Mouse (Mus musculus) embryonic facial prominence, embryonic 15.5 days (tissue): ENCODE measurements around the gene Zbtb8b. TPM values are rescaled to one million over a fixed set of nuclear protein-coding genes. Genes with fewer than 3 reads are reported as not detected.
"Not testable (repeated sequence)": the region's sequence is repeated elsewhere in the genome, so short reads cannot be mapped to it uniquely, and the experiment has no call there.

Source experiments
- ATAC-seq: fragments of 200-750 bp; cut with Nextera tagmentation; 2 replicates; pipeline ENCODE4 v1.8.0; 2017; ENCODE audit warnings: low read depth, moderate TSS enrichment; ENCODE audit not compliant: insufficient number of reproducible peaks, low FRiP score, low TSS enrichment
- H3K27ac ChIP-seq: fragments of 300-500 bp; sonication (generic); replicated peaks from 2 replicates; pipeline ENCODE4 v1.5.1; 2015; ENCODE audit warnings: mild to moderate bottlenecking, inconsistent platforms
- H3K27me3 ChIP-seq: fragments of 300-500 bp; sonication (generic); 2 replicates; pipeline ENCODE4 v1.6.1; 2015; ENCODE audit warnings: inconsistent platforms
- H3K36me3 ChIP-seq: fragments of 300-500 bp; sonication (generic); 2 replicates; pipeline ENCODE4 v1.6.1; 2015; ENCODE audit warnings: mild to moderate bottlenecking, inconsistent platforms
- H3K4me1 ChIP-seq: fragments of 300-500 bp; sonication (generic); 2 replicates; pipeline ENCODE4 v1.6.1; 2015; ENCODE audit warnings: inconsistent platforms
- H3K4me2 ChIP-seq: fragments of 300-500 bp; sonication (generic); replicated peaks from 2 replicates; pipeline ENCODE4 v1.6.1; 2015; ENCODE audit warnings: mild to moderate bottlenecking, inconsistent platforms
- H3K4me3 ChIP-seq: fragments of 300-500 bp; sonication (generic); replicated peaks from 2 replicates; pipeline ENCODE4 v1.5.1; 2015; ENCODE audit warnings: mild to moderate bottlenecking, inconsistent platforms
- H3K9ac ChIP-seq: fragments of 300-500 bp; sonication (generic); 2 replicates; pipeline ENCODE4 v1.6.1; 2015; ENCODE audit warnings: inconsistent platforms
- H3K9me3 ChIP-seq: fragments of 300-500 bp; sonication (generic); replicated peaks from 2 replicates; pipeline ENCODE4 v1.6.1; 2016; ENCODE audit warnings: inconsistent platforms
- WGBS: fragments of 180-500 bp; shearing (Covaris S2); methylation state at CpG from one replicate; pipeline ENCODE4 v1.1.7; 2015; 5-methylcytosine and 5-hydroxymethylcytosine counted together
- polyA plus RNA-seq: library from polyadenylated mRNA; unstranded; fragments of >200 nt; fragmentation: Nextera tagmentation; extraction: Ambion mirVana; gene quantifications from 2 replicates; pipeline ENCODE4 v1.2.1, GENCODE M21; 2015

Zbtb8b gene
- polyA plus RNA-seq, 1 experiment from 2014 or later = 1.3 TPM

- Histone ChIP-seq H3K36me3 (no peaks in the 10 kb centered on the region), H3K27me3 (no peaks in the 10 kb centered on the region), H3K4me2 (no peak overlapping the region), H3K4me1 (0 out of 2 replicates have a peak, but pooled peaks cover 4% of the 10 kb centered on the region), H3K27ac (no peak overlapping the region), H3K4me3 (no peak overlapping the region), H3K9ac (no peak overlapping the region), H3K9me3 (no peaks in the 10 kb centered on the region)
- ATAC-seq = no peak
Observed at GRCm38 (mm10) chr4:129410991-129411390, 29.7 kb downstream of the Zbtb8b start.

- not testable (repeated sequence) for H3K9me3 ChIP-seq, H3K4me2 ChIP-seq, H3K4me1 ChIP-seq, H3K4me3 ChIP-seq, H3K36me3 ChIP-seq, ATAC-seq, H3K9ac ChIP-seq, H3K27me3 ChIP-seq, H3K27ac ChIP-seq
- 95% methylated on average over 3 of the region's 3 CpGs for WGBS
Observed at GRCm38 (mm10) chr4:129410532-129410931, 30.1 kb downstream of the Zbtb8b start.

GRCm38 (mm10) chr4:129406447-129406846 is 34.2 kb downstream of the Zbtb8b start:
- peak overlapping the region; percentile 33; the same call in 1 of the 2 replicates for H3K9ac ChIP-seq
- 0 out of 2 replicates have a peak, but pooled peaks cover 5% of the 10 kb centered on the region for H3K4me1 ChIP-seq
- H3K9me3 ChIP-seq = no peaks in the 10 kb centered on the region
- H3K27ac ChIP-seq = peak overlapping the region; percentile 49; the same call in 1 of the 2 replicates
- H3K36me3 ChIP-seq = no peaks in the 10 kb centered on the region
- 2% methylated on average over 25 of the region's 25 CpGs for WGBS
- H3K4me2 ChIP-seq = peak overlapping the region; percentile 60
- H3K27me3 ChIP-seq = no peaks in the 10 kb centered on the region
- H3K4me3 ChIP-seq = peak overlapping the region; percentile 42
- ATAC-seq = peak; percentile 67

GRCm38 (mm10) chr4:129399813-129400212 is 40.8 kb downstream of the Zbtb8b start:
- H3K9me3 ChIP-seq = no peaks in the 10 kb centered on the region
- ATAC-seq = no peak
- no peak overlapping the region for H3K9ac ChIP-seq
- no peaks in the 10 kb centered on the region for H3K4me1 ChIP-seq
- H3K27me3 ChIP-seq = no peaks in the 10 kb centered on the region
- H3K4me3 ChIP-seq = no peak overlapping the region
- WGBS = 74% methylated on average over 4 of the region's 4 CpGs
- no peak overlapping the region for H3K4me2 ChIP-seq
- no peak overlapping the region for H3K27ac ChIP-seq
- H3K36me3 ChIP-seq = no peaks in the 10 kb centered on the region

- Histone ChIP-seq H3K27me3 (no peaks in the 10 kb centered on the region), H3K9me3 (no peaks in the 10 kb centered on the region), H3K4me1 (0 out of 2 replicates have a peak, but pooled peaks cover 3% of the 10 kb centered on the region), H3K9ac (no peak overlapping the region), H3K4me2 (no peak overlapping the region), H3K27ac (no peak overlapping the region), H3K4me3 (no peak overlapping the region), H3K36me3 (no peaks in the 10 kb centered on the region)
- 85% methylated on average over 3 of the region's 3 CpGs for WGBS
- no peak for ATAC-seq
Observed at GRCm38 (mm10) chr4:129396960-129397359, 43.7 kb downstream of the Zbtb8b start.

- H3K4me1 ChIP-seq = 0 out of 2 replicates have a peak, but pooled peaks cover 3% of the 10 kb centered on the region
- no peak overlapping the region for H3K9ac ChIP-seq
- H3K4me3 ChIP-seq = no peak overlapping the region
- 42% methylated on average over 12 of the region's 12 CpGs for WGBS
- no peak overlapping the region for H3K4me2 ChIP-seq
- ATAC-seq = no peak
- H3K27me3 ChIP-seq = no peaks in the 10 kb centered on the region
- no peak overlapping the region for H3K27ac ChIP-seq
- no peaks in the 10 kb centered on the region for H3K36me3 ChIP-seq
- no peaks in the 10 kb centered on the region for H3K9me3 ChIP-seq
Observed at GRCm38 (mm10) chr4:129394089-129394870, 46.4 kb downstream of the Zbtb8b start.

GRCm38 (mm10) chr4:129390936-129391557 is 49.6 kb downstream of the Zbtb8b start:
- Histone ChIP-seq H3K4me3 (no peak overlapping the region), H3K4me1 (0 out of 2 replicates have a peak, but pooled peaks cover 3% of the 10 kb centered on the region), H3K9me3 (no peaks in the 10 kb centered on the region), H3K27me3 (no peaks in the 10 kb centered on the region), H3K4me2 (no peak overlapping the region), H3K36me3 (no peaks in the 10 kb centered on the region), H3K27ac (no peak overlapping the region), H3K9ac (no peak overlapping the region)
- no peak for ATAC-seq
- 81% methylated on average over 7 of the region's 7 CpGs for WGBS

GRCm38 (mm10) chr4:129390216-129390743 is 50.4 kb downstream of the Zbtb8b start:
- Histone ChIP-seq H3K36me3 (no peaks in the 10 kb centered on the region), H3K27me3 (no peaks in the 10 kb centered on the region), H3K9me3 (no peaks in the 10 kb centered on the region), H3K4me2 (no peak overlapping the region), H3K9ac (no peak overlapping the region), H3K4me3 (no peak overlapping the region), H3K27ac (no peak overlapping the region), H3K4me1 (0 out of 2 replicates have a peak, but pooled peaks cover 3% of the 10 kb centered on the region)
- 77% methylated on average over 14 of the region's 14 CpGs for WGBS
- ATAC-seq = no peak

- Histone ChIP-seq H3K9me3 (no peaks in the 10 kb centered on the region), H3K27ac (no peak overlapping the region), H3K27me3 (no peaks in the 10 kb centered on the region), H3K9ac (no peak overlapping the region), H3K4me3 (no peak overlapping the region), H3K4me2 (no peak overlapping the region), H3K36me3 (no peaks in the 10 kb centered on the region), H3K4me1 (no peaks in the 10 kb centered on the region; the same call in 1 of the 2 replicates)
- no peak for ATAC-seq
- WGBS = 86% methylated on average over 5 of the region's 5 CpGs
Observed at GRCm38 (mm10) chr4:129388404-129388803, 52.2 kb downstream of the Zbtb8b start.

GRCm38 (mm10) chr4:129386989-129387388 is 53.7 kb downstream of the Zbtb8b start:
- Histone ChIP-seq H3K27ac (no peak overlapping the region), H3K4me2 (no peak overlapping the region), H3K9ac (no peak overlapping the region), H3K9me3 (no peaks in the 10 kb centered on the region), H3K4me3 (no peak overlapping the region), H3K4me1 (no peaks in the 10 kb centered on the region; the same call in 1 of the 2 replicates), H3K27me3 (no peaks in the 10 kb centered on the region), H3K36me3 (no peaks in the 10 kb centered on the region)
- 67% methylated on average over 2 of the region's 2 CpGs for WGBS
- ATAC-seq = no peak

- WGBS = 85% methylated on average over 8 of the region's 8 CpGs
- no peak overlapping the region for H3K9ac ChIP-seq
- no peaks in the 10 kb centered on the region for H3K36me3 ChIP-seq
- H3K4me2 ChIP-seq = no peak overlapping the region
- H3K27me3 ChIP-seq = no peaks in the 10 kb centered on the region
- no peaks in the 10 kb centered on the region; the same call in 1 of the 2 replicates for H3K4me1 ChIP-seq
- H3K27ac ChIP-seq = no peak overlapping the region
- no peaks in the 10 kb centered on the region for H3K9me3 ChIP-seq
- H3K4me3 ChIP-seq = no peak overlapping the region
- no peak for ATAC-seq
Observed at GRCm38 (mm10) chr4:129386269-129386946, 54.2 kb downstream of the Zbtb8b start.
